Mouse (Mus musculus) adrenal gland, postnatal 0 days (tissue): Measurements from ENCODE around the gene Arsb. TPM values are rescaled to one million over a fixed set of nuclear protein-coding genes. Genes with fewer than 3 reads are reported as not detected.

Source experiments
- microRNA-seq: library from miRNA; unstranded; fragments of <30 nt; microRNA quantifications from one replicate; pipeline ENCODE4, GENCODE M21; 2016; ENCODE audit warnings: borderline replicate concordance; ENCODE audit not compliant: insufficient number of aligned reads
- polyA plus RNA-seq: library from polyadenylated mRNA; unstranded; fragments of >200 nt; fragmentation: Nextera tagmentation; extraction: Ambion mirVana; gene quantifications from 2 replicates; pipeline ENCODE4 v1.2.1, GENCODE M21; 2015

The Arsb gene
- 14.9 and 18.8 TPM in 2 replicates for polyA plus RNA-seq

DNA sequence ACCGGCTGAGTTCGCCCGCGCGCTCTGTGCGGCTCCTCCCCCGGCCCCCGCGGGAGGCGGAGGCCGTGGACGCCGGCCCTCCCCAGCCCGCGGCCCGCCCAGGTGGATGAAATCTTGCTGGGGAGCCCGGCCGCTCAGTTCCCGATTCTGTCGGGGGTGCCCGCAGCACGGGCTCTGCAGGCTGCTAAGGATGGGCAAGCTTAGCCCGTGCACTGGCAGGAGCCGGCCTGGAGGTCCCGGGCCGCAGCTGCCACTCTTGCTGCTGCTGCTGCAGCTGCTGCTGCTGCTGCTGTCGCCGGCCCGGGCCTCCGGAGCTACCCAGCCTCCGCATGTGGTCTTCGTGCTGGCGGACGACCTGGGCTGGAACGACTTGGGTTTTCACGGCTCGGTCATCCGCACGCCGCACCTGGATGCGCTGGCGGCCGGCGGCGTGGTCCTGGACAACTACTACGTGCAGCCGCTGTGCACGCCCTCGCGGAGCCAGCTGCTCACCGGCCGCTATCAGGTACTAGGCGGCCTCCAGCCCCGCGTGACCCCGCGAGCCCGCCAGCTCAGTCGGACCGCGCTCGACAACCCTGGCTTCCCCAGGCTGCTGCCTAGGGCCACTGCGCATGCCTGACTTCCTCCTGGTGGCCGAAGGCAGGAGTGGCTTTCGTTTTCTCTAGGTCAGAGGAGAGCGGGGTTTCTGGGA is at the start of gene Arsb:
Gene Arsb, plus strand, starts transcription at position 43 of the 691 bp plus-strand sequence.

Small RNA genes within 50 kb of the gene (microRNA-seq; reads per million reads assigned to microRNA genes)
- gene Gm25534 (not detected), gene Mir5624 (not detected)

Other genes with a start within 250 kb of the Arsb start
- 43.5 and 69.9 TPM in 2 replicates for gene Bhmt, start 133.7 kb upstream of the Arsb start, polyA plus RNA-seq
- 3.0 and 5.0 TPM in 2 replicates for gene Bhmt2, start 97.3 kb upstream of the Arsb start, polyA plus RNA-seq
- gene Dmgdh, start 97.2 kb upstream of the Arsb start, polyA plus RNA-seq = 1.5 and 1.9 TPM in 2 replicates